Mouse (Mus musculus): ENCODE measurements around the gene Mymx.

DNA sequence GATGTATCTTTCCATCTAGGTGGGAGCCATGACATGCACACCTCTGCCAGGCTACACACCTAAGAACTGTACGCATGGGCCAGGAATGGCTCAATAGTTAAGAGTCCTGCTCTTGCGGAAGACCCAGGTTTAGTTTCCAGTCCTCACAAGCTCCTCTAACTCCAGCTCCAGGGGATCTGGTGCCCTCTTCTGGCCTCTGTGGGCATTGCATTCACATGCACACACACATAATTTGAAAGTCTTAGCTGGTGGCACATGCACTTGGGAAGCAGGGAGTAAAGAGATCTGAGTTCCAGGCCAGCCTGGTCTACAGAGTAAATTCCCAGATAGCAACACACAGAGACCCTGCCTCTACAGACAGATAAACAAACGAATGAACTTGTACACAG lies 15.5 kb downstream of the Mymx start:
- peak; percentile 75 for TF ChIP-seq CTCF (IDR thresholded peaks at IDR 0.05; ENCODE audit: low read depth, low read length)
- TF ChIP-seq POLR2A (IDR thresholded peaks at IDR 0.05; ENCODE audit: insufficient read depth, low read length): no peak
- no peak for TF ChIP-seq EP300 (IDR thresholded peaks at IDR 0.05; ENCODE audit: insufficient read depth, low read depth, low read length)
